Mouse (Mus musculus) heart, embryonic 13.5 days (tissue): Measurements from ENCODE around the gene Scgb2b11. TPM values are rescaled to one million over a fixed set of nuclear protein-coding genes. Genes with fewer than 3 reads are reported as not detected.
"Not testable (repeated sequence)": the region's sequence is repeated elsewhere in the genome, so short reads cannot be mapped to it uniquely, and the experiment has no call there.

Experiments used
- ATAC-seq: fragments of 200-750 bp; cut with Nextera tagmentation; 2 replicates; pipeline ENCODE4 v1.8.0; 2017; ENCODE audit warnings: moderate TSS enrichment; ENCODE audit not compliant: insufficient number of reproducible peaks, low FRiP score, low TSS enrichment; ENCODE audit errors: extremely low read depth
- H3K27ac ChIP-seq: fragments of 300-500 bp; sonication (generic); replicated peaks from 2 replicates; pipeline ENCODE4 v1.5.1; 2015; ENCODE audit warnings: moderate library complexity, mild to moderate bottlenecking, inconsistent platforms
- H3K27me3 ChIP-seq: fragments of 300-500 bp; sonication (generic); replicated peaks from 2 replicates; pipeline ENCODE4 v1.6.1; 2015; ENCODE audit warnings: mild to moderate bottlenecking, inconsistent platforms
- H3K36me3 ChIP-seq: fragments of 300-500 bp; sonication (generic); 2 replicates; pipeline ENCODE4 v1.6.1; 2015; ENCODE audit warnings: mild to moderate bottlenecking, inconsistent platforms
- H3K4me1 ChIP-seq: fragments of 300-500 bp; sonication (generic); 2 replicates; pipeline ENCODE4 v1.6.1; 2015; ENCODE audit warnings: inconsistent platforms
- H3K4me2 ChIP-seq: fragments of 300-500 bp; sonication (generic); 2 replicates; pipeline ENCODE4 v1.6.1; 2015; ENCODE audit warnings: inconsistent platforms, mild to moderate bottlenecking, moderate library complexity
- H3K4me3 ChIP-seq: fragments of 300-500 bp; sonication (generic); 2 replicates; pipeline ENCODE4 v1.5.1; 2015; ENCODE audit warnings: moderate library complexity, mild to moderate bottlenecking, inconsistent platforms
- H3K9ac ChIP-seq: fragments of 300-500 bp; sonication (generic); 2 replicates; pipeline ENCODE4 v1.6.1; 2015; ENCODE audit warnings: inconsistent platforms, mild to moderate bottlenecking, moderate library complexity
- H3K9me3 ChIP-seq: fragments of 300-500 bp; sonication (generic); 2 replicates; pipeline ENCODE4 v1.6.1; 2016; ENCODE audit warnings: inconsistent platforms
- WGBS: fragments of 180-500 bp; shearing (Covaris S2); methylation state at CpG from one replicate; pipeline ENCODE4 v1.1.7; 2015; ENCODE audit warnings: mixed read lengths; 5-methylcytosine and 5-hydroxymethylcytosine counted together
- polyA plus RNA-seq: library from polyadenylated mRNA; unstranded; fragments of >200 nt; fragmentation: Nextera tagmentation; extraction: Ambion mirVana; gene quantifications from 2 replicates; pipeline ENCODE4 v1.2.1, GENCODE M21; 2015

Scgb2b11 gene
- polyA plus RNA-seq = not detected in 2 replicates

DNA sequence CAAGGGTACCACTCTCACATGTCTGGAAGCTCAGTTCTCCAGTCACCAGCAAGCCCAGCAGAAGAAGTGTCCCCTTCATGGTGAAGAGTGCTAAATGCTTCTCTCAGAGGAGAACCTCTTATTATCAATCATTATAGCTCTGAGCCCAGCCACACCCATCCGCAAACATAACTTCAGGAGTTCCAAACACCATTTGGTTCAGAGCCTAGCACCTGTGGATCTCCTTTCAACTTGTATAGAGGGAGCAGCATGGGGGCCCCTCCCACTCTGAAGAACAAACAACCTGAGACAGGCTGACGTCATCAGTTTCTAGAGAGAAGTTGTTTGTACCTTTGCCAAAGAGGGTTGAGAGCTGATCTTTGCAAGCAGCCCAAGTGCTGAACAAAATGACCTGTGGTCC lies at the start of gene Scgb2b11:
Gene Scgb2b11 (minus strand): TSS at position 101 of the 400 bp plus-strand sequence.
- H3K27ac ChIP-seq, H3K9me3 ChIP-seq, H3K9ac ChIP-seq, H3K4me2 ChIP-seq, H3K4me1 ChIP-seq, H3K36me3 ChIP-seq, H3K27me3 ChIP-seq, H3K4me3 ChIP-seq, ATAC-seq: not testable (repeated sequence)
- 55% methylated on average over 2 of the region's 2 CpGs for WGBS

DNA sequence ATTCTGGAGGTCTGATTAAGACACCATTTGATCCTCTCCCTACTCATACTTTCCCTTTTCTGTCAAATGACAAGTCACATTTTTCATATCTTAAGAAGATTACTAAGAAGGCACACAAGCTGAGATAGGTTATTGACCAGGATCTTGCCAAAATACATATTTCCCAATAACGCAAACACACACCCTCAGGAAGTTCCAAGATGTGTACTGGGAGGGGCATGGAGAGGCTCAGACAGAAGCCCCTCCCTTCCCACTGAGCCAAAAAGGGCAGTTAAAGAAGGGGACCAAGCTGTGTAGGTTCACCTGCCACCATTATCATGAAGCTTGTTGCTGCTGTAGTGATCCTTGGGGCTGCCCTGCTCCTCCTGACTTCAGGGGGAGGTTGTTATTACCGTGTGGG lies 11.6 kb upstream of the Scgb2b11 start, which contains the start of gene Scgb1b11:
Gene Scgb1b11 (plus strand): TSS at position 301 of the 400 bp plus-strand sequence.
- H3K9me3 ChIP-seq, ATAC-seq, H3K4me3 ChIP-seq, H3K27me3 ChIP-seq, H3K4me1 ChIP-seq, H3K36me3 ChIP-seq, H3K27ac ChIP-seq, H3K4me2 ChIP-seq, H3K9ac ChIP-seq: not testable (repeated sequence)
- no CpG with 5 or more reads among the region's 2 CpGs for WGBS

Other genes starting within 250 kb of the Scgb2b11 start
- gene Scgb1b10, start 110.3 kb downstream of the Scgb2b11 start, polyA plus RNA-seq = not detected in 2 replicates
- gene Scgb1b11, start 11.7 kb upstream of the Scgb2b11 start, polyA plus RNA-seq = not detected in 2 replicates
- not detected in 2 replicates for gene Scgb2b12, start 116.1 kb upstream of the Scgb2b11 start, polyA plus RNA-seq
- not detected in 2 replicates for gene Scgb1b12, start 123.0 kb upstream of the Scgb2b11 start, polyA plus RNA-seq
- gene Scgb1b29, start 230.4 kb upstream of the Scgb2b11 start, polyA plus RNA-seq = not detected in 2 replicates